Mouse (Mus musculus) liver, embryonic 16.5 days (tissue): ENCODE measurements around the gene Gak. TPM values are rescaled to one million over a fixed set of nuclear protein-coding genes. Genes with fewer than 3 reads are reported as not detected.

Experiments used
- ATAC-seq: fragments of 200-750 bp; cut with Nextera tagmentation; 2 replicates; pipeline ENCODE4 v1.8.0; 2017; ENCODE audit warnings: low read depth, mild to moderate bottlenecking, moderate number of reproducible peaks, moderate library complexity
- H3K27ac ChIP-seq: fragments of 300-500 bp; sonication (generic); 2 replicates; pipeline ENCODE4 v1.5.1; 2014; ENCODE audit warnings: mild to moderate bottlenecking, low read length
- H3K27me3 ChIP-seq: fragments of 300-500 bp; sonication (generic); 2 replicates; pipeline ENCODE4 v1.6.1; 2014; ENCODE audit warnings: low read depth, low read length, mixed read lengths; ENCODE audit not compliant: control insufficient read depth, insufficient read depth
- H3K36me3 ChIP-seq: fragments of 300-500 bp; sonication (generic); 2 replicates; pipeline ENCODE4 v1.6.1; 2014; ENCODE audit warnings: mild to moderate bottlenecking; ENCODE audit not compliant: control insufficient read depth, insufficient read depth
- H3K4me1 ChIP-seq: fragments of 300-500 bp; sonication (generic); 2 replicates; pipeline ENCODE4 v1.6.1; 2014; ENCODE audit warnings: low read depth, low read length, mixed read lengths; ENCODE audit not compliant: control insufficient read depth
- H3K4me2 ChIP-seq: fragments of 300-500 bp; sonication (generic); 2 replicates; pipeline ENCODE4 v1.6.1; 2014; ENCODE audit warnings: low read depth, low read length, mixed read lengths
- H3K4me3 ChIP-seq: fragments of 300-500 bp; sonication (generic); 2 replicates; pipeline ENCODE4 v1.5.1; 2014; ENCODE audit warnings: low read depth, mild to moderate bottlenecking, low read length
- H3K9ac ChIP-seq: fragments of 300-500 bp; sonication (generic); 2 replicates; pipeline ENCODE4 v1.6.1; 2014; ENCODE audit warnings: low read depth, low read length
- H3K9me3 ChIP-seq: fragments of 300-500 bp; sonication (generic); replicated peaks from 2 replicates; pipeline ENCODE4 v1.6.1; 2016; ENCODE audit warnings: low read length; ENCODE audit not compliant: control insufficient read depth
- WGBS: fragments of 180-500 bp; shearing (Covaris S2); extraction: QIAGEN DNeasy Blood & Tissue Kit; methylation state at CpG from one replicate; pipeline ENCODE4 v1.1.7; 2014; ENCODE audit not compliant: insufficient replicate concordance; 5-methylcytosine and 5-hydroxymethylcytosine counted together
- polyA plus RNA-seq: library from polyadenylated mRNA; unstranded; fragments of >200 nt; fragmentation: Nextera tagmentation; extraction: Ambion mirVana; gene quantifications from 2 replicates; pipeline ENCODE4 v1.2.1, GENCODE M21; 2015

Gene Gak
- polyA plus RNA-seq, 1 experiment from 2014 or later: 27.5 TPM

DNA sequence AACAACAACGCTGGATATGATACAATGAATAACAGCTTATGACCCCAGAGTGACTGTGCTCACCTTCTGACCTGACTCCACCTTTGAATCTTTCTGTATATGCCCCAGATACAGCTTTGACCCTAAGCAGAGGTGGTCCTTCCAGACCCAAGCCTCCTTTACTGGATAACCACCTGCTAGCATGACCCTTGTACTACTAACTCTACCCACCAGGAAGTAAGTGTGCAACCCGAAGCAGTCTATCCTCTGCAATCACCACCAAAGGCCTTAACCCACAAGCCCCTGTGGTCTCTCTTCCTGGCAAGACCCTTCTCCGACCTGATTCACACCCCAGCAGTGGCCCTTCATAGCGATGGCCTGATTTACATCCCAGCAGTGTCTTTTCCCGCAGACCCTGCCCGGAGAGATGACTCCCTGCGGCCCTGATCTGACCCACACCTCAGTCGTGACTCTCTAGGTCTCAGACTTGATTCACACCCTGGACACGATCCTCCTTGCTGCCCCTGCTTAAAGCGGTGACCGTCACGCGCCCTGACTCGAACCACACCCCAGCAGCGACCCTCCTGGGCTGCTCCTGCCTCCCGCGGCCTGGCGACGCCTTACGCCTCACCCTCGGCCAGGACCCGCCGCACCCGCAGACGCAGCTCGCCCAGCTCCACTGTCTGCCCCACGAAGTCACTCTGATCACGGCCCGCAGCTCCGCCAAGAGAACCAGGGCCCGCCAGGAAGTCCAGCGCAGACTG lies 493 bp downstream of the Gak start:
- H3K27me3 ChIP-seq: no peaks in the 10 kb centered on the region
- WGBS: under 1% methylated on average over 32 of the region's 32 CpGs
- peaks cover 7% of the 10 kb centered on the region; the same call in 1 of the 2 replicates for H3K36me3 ChIP-seq
- H3K9ac ChIP-seq: peak overlapping the region; percentile 95
- no peaks in the 10 kb centered on the region for H3K9me3 ChIP-seq
- H3K4me3 ChIP-seq: peak overlapping the region; percentile 98
- peak; percentile 78 for ATAC-seq
- H3K27ac ChIP-seq: peak overlapping the region; percentile 90
- H3K4me1 ChIP-seq: peaks cover 34% of the 10 kb centered on the region
- H3K4me2 ChIP-seq: peak overlapping the region; percentile 95

DNA sequence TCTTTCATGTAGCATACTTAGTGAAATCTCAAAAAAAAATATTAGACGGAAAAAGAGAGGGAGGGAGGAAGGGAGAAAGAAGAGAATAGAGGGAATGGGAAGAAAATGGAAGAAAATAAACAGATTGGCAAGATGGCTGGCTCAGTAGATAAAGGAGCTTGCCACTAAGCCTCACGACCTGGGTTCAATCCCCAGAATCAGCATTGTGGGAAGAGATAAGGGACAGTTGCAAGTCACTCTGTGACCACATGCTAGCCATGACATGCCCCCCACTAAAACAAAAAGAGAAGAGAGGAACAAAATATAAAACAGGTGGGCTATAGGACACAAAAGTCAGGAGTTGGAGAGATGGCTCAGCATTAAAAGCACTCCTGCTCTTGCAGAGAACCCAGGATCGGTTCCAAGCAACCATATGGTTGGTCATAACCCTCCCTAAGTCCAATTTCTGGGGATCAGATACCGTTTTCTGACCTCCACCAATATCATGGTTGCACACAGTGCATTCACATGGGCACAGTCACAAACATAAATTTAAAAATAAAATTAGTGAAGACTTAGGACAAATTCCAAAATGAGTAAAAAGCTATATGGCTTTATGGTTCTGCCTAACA lies 3.4 kb downstream of the Gak start:
- Histone ChIP-seq H3K36me3 (peaks cover 22% of the 10 kb centered on the region), H3K4me3 (no peak overlapping the region), H3K9ac (no peak overlapping the region), H3K9me3 (no peaks in the 10 kb centered on the region), H3K27ac (no peak overlapping the region), H3K4me2 (peak overlapping the region; percentile 14; the same call in 1 of the 2 replicates), H3K27me3 (no peaks in the 10 kb centered on the region), H3K4me1 (peaks cover 34% of the 10 kb centered on the region)
- 45% methylated on average over 4 of the region's 4 CpGs for WGBS
- ATAC-seq: no peak

- ATAC-seq: no peak
- Histone ChIP-seq H3K4me3 (no peak overlapping the region), H3K27ac (no peak overlapping the region), H3K4me2 (no peak overlapping the region), H3K9ac (no peak overlapping the region), H3K9me3 (no peaks in the 10 kb centered on the region), H3K27me3 (no peaks in the 10 kb centered on the region), H3K4me1 (peaks cover 7% of the 10 kb centered on the region), H3K36me3 (peaks cover 30% of the 10 kb centered on the region)
- 61% methylated on average over 2 of the region's 2 CpGs for WGBS
Measured at GRCm38 (mm10) chr5:108621870-108622269, 7.7 kb downstream of the Gak start.

DNA sequence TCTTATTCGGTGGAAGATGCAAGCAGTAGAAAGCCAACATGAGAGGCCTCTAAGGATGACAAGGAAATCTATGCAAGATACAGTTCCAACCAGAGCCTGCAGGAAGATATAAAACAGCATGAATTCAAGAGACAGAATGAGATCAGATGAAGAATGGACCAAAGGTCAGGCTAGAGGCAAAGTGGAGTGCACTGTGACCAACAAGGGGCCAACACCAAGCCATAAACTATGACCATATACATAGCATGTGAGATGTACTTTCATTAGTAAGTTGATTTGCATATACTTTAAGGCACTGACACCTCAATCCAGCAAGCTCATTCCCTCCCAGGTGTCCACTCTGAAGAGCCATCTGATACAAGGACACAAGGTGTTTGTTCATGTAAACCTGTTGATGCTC lies 19.1 kb downstream of the Gak start:
- Histone ChIP-seq H3K9me3 (no peaks in the 10 kb centered on the region), H3K9ac (no peak overlapping the region)
- ATAC-seq: no peak

DNA sequence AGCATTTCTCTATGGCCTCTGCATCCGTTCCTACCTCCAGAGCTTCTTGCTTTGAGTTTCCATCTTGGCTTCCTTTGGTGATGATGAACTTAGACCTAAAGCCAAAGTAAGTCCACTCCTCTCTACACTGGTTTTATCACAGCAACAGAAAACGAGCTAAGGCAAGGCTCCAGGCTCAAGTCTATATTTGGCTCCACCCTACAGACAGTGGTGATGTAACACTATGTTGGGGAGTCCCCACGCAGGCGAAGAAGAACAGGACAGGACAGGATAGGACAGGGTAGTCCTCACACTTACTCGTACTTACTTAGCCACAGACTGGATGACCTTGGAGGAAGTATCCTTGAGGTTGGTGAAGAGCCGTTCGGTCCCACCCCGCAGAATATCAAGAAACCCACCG lies 27.0 kb downstream of the Gak start:
- WGBS: 76% methylated on average over 9 of the region's 9 CpGs
- Histone ChIP-seq H3K27me3 (no peaks in the 10 kb centered on the region), H3K4me2 (no peak overlapping the region), H3K9me3 (no peaks in the 10 kb centered on the region), H3K4me3 (no peak overlapping the region), H3K27ac (no peak overlapping the region), H3K4me1 (no peaks in the 10 kb centered on the region), H3K9ac (no peak overlapping the region), H3K36me3 (peaks cover 58% of the 10 kb centered on the region)
- ATAC-seq: no peak

More for the DNA sequence above, 19.1 kb downstream of the Gak start:
- Histone ChIP-seq H3K4me2 (no peak overlapping the region), H3K27ac (no peak overlapping the region), H3K27me3 (no peaks in the 10 kb centered on the region), H3K4me1 (no peaks in the 10 kb centered on the region), H3K4me3 (no peak overlapping the region), H3K36me3 (peaks cover 60% of the 10 kb centered on the region)
- 93% methylated on average over 1 of the region's 1 CpGs for WGBS

GRCm38 (mm10) chr5:108599923-108600322 lies 29.6 kb downstream of the Gak start:
- Histone ChIP-seq H3K9me3 (no peaks in the 10 kb centered on the region), H3K27me3 (no peaks in the 10 kb centered on the region), H3K36me3 (peaks cover 52% of the 10 kb centered on the region), H3K4me3 (no peak overlapping the region), H3K9ac (no peak overlapping the region), H3K4me1 (no peaks in the 10 kb centered on the region), H3K4me2 (no peak overlapping the region), H3K27ac (no peak overlapping the region)
- no peak for ATAC-seq
- WGBS: 71% methylated on average over 1 of the region's 1 CpGs

GRCm38 (mm10) chr5:108581361-108581891 lies 48.1 kb downstream of the Gak start:
- no peak for ATAC-seq
- Histone ChIP-seq H3K4me2 (no peak overlapping the region), H3K9ac (no peak overlapping the region), H3K4me1 (no peaks in the 10 kb centered on the region), H3K36me3 (peaks cover 43% of the 10 kb centered on the region), H3K9me3 (no peaks in the 10 kb centered on the region), H3K27ac (no peak overlapping the region), H3K27me3 (no peaks in the 10 kb centered on the region), H3K4me3 (no peak overlapping the region)
- WGBS: 80% methylated on average over 3 of the region's 3 CpGs

GRCm38 (mm10) chr5:108573054-108573453 lies 56.5 kb downstream of the Gak start:
- no peak overlapping the region for H3K27ac ChIP-seq
- H3K9ac ChIP-seq: no peak overlapping the region
- peaks cover 32% of the 10 kb centered on the region for H3K36me3 ChIP-seq
- no peaks in the 10 kb centered on the region for H3K27me3 ChIP-seq
- H3K4me1 ChIP-seq: no peaks in the 10 kb centered on the region
- H3K4me2 ChIP-seq: no peak overlapping the region
- no peak overlapping the region for H3K4me3 ChIP-seq
- WGBS: 87% methylated on average over 6 of the region's 6 CpGs
- no peak for ATAC-seq
- no peaks in the 10 kb centered on the region for H3K9me3 ChIP-seq

DNA sequence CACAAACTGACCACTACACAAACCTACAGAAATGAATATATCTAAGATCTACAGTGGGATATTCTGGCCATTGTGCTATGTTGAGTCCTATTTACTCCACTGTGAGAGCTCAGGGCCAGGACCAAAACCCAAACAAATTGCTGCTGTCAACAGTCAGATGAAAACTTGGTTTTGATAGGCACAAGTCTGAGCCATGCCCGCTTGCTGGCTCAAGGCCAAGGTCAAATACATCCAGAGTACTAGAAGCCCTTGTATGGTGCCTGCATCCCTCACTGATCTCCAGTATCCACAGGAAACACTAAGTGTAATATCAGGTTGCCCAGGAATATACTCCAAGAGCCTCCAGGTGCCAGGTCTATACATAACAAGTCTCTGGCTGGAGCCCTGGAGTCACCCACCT lies 58.6 kb downstream of the Gak start:
- WGBS: 72% methylated on average over 1 of the region's 1 CpGs
- Histone ChIP-seq H3K9ac (no peak overlapping the region), H3K4me3 (no peak overlapping the region), H3K9me3 (no peaks in the 10 kb centered on the region), H3K4me1 (no peaks in the 10 kb centered on the region), H3K27ac (no peak overlapping the region), H3K36me3 (peaks cover 26% of the 10 kb centered on the region), H3K4me2 (no peak overlapping the region), H3K27me3 (no peaks in the 10 kb centered on the region)
- no peak for ATAC-seq
